Mouse (Mus musculus) brain, embryonic 14.5 days (tissue): ENCODE measurements at regions not wholly inside any gene's neighbourhood (a gene's known extent, or its start where the extent isn't known, plus 50 kb on each side); places are given as distances from the start of the nearest gene placed in this dataset.

Experiments used
- DNase-seq: peaks from one replicate; pipeline ENCODE4 v3.0.0-alpha.2; 2011; ENCODE audit warnings: low read depth
- CTCF ChIP-seq: fragments of 200-500 bp; IDR thresholded peaks from 2 replicates; pipeline ENCODE4 v1.5.1; 2012; ENCODE audit warnings: inconsistent platforms, mild to moderate bottlenecking, moderate library complexity, borderline replicate concordance; ENCODE audit not compliant: insufficient read depth, insufficient read length; ENCODE audit errors: extremely low read depth
- POLR2A ChIP-seq: fragments of 200-500 bp; IDR thresholded peaks from 2 replicates; pipeline ENCODE4 v1.6.1; 2012; ENCODE audit warnings: mild to moderate bottlenecking, inconsistent platforms, borderline replicate concordance; ENCODE audit not compliant: poor library complexity, insufficient read depth, insufficient read length, severe bottlenecking; ENCODE audit errors: extremely low read depth

DNA sequence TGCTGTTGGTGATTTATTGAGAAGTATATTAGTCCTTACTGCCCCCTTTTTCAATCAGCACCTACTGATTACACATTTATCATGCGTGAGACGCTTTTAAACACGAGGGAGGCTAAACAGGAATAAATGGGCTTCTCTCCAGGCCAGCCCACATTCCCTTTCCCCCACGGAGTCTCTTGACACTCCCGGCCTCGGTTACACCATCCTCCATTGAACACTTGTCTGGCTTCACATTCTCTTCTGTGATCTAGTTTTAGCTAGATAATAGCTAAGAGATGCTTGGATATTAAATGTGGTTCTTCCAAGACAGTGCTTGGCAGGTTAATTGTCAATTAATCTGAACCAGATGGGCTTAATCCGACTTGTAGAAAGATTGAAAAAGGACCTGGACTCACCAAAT, 189.4 kb downstream of the Slc30a10 start:
- no peak for TF ChIP-seq CTCF
- no peak for TF ChIP-seq POLR2A
- DNase-seq: no peak

DNA sequence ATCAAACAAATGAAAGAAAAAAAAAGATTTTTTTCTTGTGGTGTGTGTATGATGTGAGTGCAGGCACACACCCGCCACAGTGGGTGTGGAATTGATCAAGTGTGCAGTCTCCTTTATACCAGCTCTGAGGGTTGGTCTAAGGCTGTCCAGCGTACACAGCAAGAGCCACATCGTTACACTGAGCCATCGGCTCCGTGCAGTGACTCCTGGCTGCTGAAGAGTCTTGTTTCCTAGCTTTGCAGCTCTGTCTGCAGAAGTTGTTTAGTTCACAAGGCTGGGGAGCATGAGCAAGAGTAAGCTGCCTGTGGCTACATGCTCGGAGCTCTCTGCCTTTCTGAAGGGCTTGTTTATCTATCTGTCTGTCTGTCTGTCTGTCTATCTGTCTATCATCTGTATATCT, 193.5 kb downstream of the Slc30a10 start:
- TF ChIP-seq POLR2A (no peak), CTCF (no peak)

DNA sequence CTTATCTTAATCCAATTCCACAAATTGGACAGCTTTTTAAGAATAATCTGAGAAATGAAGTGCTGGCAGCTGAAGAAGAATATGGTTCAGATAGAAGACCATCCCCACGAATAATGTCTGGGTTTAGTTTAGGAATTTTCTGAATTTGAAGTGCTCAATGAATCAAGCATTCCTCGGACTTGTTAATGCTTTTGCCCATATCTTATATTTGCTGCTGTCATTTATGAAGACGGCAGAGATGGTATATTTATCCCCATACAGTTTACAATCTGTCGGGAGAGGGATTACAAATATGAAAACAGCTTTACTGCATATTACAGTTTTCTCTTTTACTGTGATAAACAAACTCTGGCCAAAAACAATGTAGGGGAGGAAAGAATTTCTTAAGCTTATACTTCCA, 194.3 kb downstream of the Slc30a10 start:
- DNase-seq: no peak
- TF ChIP-seq POLR2A (no peak), CTCF (no peak)

More for the DNA sequence above, 193.5 kb downstream of the Slc30a10 start:
- no peak for DNase-seq

DNA sequence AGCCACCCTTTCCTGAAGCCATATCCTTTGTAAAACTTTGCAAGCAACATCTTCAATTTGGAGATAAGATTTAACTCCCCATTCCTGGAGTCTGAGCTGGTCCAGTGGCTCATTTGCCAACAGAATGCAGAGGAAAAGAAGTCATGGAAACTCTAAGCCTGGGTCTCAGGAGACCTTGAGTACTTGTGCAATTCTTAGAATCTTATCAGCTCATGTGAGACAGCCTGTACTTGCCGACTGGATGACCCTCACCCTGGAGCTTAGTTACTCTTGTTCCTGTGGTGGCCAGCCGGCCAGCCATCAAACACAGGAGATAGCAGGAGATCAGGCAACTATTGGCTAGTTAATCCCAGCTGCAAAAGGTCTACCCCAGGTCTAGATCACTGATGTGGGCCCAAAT, 196.3 kb downstream of the Slc30a10 start:
- no peak for TF ChIP-seq CTCF
- TF ChIP-seq POLR2A: no peak
- DNase-seq: no peak

DNA sequence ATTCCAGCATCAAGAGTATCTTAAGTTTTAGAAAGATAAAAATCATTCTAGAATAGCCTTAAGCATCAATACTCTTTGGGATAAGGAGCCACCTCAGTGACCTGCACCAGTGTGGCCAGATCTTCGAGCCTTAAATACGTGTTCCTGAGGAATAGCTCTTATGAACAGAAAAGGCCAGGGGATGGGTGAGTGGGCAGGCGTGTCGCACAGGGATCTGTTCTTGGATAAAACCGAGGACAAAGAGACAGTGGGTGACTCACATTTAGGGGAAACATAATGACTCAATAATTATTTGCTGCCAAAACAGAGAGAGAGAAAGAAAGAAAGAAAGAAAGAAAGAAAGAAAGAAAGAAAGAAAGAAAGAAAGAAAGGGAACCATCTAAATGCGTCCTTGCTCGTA, 200.4 kb downstream of the Slc30a10 start:
- TF ChIP-seq CTCF: no peak
- no peak for TF ChIP-seq POLR2A

DNA sequence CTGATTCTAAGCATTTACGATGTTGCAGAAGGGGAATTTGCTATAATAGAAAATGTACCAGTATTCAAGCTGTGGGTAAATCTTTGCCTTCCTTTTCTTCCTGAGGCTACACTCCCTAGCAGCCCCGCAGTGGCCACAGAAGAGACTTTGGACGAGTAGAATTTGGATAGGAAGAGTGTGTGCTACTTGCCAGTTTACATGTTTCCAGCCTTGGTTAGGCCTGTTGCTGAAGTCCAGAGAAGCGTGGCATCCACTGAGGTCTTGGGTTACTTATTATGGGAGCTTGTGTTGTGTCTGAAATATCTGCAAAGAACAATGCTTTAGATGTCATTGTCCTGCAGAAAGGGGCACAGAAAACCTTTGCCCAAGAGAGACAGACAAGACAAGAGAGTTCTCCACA, 200.8 kb downstream of the Slc30a10 start:
- DNase-seq: no peak
- no peak for TF ChIP-seq POLR2A
- no peak for TF ChIP-seq CTCF

More for the DNA sequence above, 200.4 kb downstream of the Slc30a10 start:
- no peak for DNase-seq

DNA sequence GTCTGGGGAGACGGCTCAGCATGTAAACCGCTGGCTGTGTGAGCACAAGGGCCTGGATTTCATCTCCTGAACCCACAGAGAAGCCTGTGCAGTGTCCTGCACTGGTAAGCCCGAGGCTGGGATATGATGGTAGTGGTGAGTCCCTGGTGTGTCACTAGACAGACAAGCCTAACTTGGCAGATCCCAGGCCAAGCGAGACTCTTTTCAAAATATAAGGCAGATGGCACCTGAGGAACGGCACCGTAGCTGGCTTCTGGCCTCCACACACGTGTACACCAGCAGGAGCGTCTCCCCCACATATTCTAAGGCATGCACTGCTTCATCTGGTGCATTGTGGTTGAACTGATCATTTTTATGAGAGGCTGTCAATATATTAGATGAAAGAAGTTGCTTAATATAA, 202.6 kb downstream of the Slc30a10 start:
- no peak for DNase-seq
- TF ChIP-seq POLR2A: no peak
- TF ChIP-seq CTCF: no peak

DNA sequence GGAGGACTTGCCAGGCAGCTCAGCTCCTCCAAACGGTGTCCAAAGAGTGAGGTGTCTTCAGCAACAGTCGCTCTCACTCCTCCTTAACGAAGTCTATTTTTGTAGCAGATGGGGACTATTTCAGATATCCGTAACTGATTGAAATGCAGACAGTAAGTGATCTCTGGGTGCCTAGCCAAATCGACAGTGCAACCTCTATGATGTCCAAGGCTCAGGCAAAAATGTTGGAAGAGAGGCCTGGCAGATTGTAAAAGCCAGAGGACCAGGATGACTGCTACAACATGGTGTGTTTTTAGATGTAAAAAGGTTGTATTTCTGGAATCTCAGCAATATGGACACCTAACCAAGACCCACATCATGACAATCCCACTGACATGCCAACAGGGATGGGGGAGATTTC, 204.8 kb downstream of the Slc30a10 start:
- TF ChIP-seq CTCF: no peak
- TF ChIP-seq POLR2A: no peak
- no peak for DNase-seq

DNA sequence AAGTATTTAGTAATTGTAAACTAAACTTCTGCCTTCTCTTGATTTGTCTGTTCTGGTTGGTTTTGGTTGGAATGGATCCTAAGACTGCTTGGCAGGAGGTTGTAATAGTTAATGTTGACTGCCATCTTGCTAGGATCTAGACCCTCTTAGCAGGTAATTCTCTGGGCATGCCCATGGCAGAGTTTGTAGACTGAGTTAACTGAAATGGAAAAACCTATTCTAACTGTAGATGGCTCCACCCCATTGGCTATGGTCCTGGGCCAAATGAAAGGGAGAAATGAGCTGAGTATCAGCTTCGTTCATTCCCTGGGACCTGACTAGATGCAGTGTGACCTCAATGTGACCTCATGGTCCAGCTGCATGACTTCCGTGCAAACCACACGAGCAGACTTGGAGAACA, 207.7 kb downstream of the Slc30a10 start:
- DNase-seq: no peak
- no peak for TF ChIP-seq POLR2A
- no peak for TF ChIP-seq CTCF

DNA sequence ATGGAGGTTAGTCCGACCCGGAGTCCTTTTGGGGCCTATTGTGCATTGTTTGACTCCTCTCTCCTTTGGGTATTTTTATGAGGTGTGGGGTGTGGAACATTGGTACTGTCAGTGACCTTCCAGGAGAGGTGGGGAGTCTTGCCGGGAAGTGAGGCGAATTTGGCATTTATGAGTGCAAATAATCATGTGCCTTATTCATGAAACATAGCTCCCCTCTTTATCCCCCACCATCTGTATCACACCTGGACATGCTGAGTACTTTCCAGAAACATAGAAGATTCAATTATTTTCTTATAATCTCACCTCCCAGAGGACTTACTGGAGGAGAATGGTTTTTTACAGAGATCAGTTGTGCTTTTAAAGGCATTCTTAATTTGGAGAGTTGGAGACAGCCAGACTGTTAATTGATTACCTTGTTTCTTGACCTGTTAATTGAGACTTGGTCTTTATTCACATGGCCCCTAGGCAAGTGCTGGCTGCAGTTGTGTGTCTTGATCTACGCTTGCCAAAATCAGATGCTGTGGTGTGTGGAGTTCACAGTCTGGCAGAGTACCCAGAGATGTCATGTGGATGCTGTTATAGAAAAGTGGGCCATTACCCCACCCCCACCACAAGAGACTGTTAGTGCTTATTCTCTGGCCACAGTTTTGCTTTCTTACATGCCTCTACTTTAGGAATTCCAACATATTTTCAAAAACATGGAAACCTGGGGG, 215.5 kb downstream of the Slc30a10 start:
- peak; percentile 87 for DNase-seq
- TF ChIP-seq POLR2A (no peak), CTCF (no peak)

DNA sequence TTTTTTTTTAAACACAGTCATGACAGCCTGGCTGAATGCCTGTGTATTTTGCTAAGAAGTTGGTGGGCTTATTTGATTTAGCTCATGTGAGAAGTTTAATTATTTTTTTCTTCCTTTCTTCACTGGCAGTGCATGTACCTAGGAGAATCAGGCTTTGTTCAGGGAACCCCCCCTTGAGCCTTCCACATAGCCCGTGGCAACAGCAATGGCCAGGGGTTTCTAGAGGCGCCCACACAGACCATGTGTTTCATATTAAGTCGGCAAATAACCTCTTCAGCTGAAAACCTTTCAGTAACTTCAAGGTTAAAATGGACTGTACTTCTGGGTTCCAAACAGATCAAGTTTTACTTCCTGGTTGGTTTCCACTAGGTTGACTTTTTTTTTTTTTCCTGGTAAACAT, 218.3 kb downstream of the Slc30a10 start:
- DNase-seq: no peak

DNA sequence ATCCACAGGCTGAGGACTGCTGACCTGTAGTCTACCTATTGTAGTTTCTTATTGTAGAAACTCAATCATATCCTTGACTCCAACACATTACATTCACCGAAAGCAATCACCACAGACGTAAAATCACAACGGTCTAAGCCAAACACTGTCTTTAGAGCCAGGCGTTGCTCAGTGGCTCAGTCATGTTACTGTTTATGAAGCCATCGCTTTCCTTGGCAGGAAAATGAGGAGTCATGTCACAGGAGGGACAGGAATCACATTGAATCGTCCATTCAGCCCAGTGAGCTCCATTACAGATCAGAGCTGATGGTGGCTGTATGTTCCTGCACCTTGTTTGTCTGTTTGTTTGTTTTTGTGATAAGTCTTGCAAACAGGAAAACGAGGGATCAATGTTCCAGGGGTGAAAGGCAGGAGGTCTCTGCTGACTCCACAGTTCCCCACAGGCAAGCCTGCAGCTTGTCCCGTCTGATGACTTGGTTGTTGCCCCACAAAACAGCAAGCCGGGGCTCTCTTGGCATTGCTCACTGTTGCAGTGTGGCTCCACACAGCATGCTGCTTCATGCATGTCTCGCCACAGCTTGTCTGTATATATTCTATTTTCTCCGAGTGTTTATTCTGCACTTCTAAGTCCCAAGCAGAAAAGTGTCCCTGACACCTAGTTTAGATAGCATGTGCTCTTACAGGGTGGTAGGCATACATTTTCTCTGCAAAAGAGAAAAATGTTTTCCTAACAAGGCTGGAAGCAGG, 221.2 kb downstream of the Slc30a10 start:
- DNase-seq: no peak
- TF ChIP-seq CTCF (no peak), POLR2A (no peak)

More for the DNA sequence above, 218.3 kb downstream of the Slc30a10 start:
- no peak for TF ChIP-seq CTCF

DNA sequence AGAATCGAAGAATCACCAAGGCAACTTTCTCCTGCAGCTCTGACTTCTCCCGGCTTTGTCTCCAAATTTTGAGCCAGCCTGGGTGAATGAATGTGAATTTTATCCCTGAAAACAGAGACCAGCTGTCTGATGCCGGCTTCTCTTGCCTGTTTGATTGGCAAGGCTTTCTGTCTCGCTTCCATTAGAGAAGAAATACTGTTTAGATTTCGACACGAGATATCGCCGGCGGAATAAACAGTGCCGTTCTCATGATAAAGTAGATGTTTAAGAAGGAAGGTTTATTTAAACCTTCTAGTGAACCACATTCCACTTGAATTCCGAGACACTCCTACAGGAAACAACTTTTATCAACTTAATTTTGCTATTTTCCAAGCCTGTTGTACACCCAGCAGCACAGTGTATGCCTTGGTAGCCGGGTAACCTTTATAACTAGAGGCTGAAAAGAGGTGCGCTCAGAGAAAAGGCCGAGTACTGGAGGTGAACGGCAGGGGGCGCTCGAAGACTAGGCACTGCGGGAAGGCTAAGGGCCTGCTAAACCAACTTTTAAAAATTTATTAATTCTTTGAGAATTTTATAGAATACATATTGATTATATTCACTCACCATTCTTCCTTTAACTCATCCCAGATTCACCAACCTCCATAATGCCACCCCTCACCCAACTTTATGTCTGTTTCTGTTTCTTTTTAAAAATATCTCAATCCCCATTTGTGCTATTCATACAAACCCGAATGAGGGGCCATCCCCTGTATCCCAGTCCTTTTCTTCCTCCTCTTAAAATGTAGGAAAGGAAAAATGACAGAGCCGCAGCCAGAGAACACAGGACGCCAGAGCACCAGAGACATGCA, 227.2 kb downstream of the Slc30a10 start:
- peak; percentile 82 for DNase-seq
- TF ChIP-seq CTCF (peak; percentile 98), POLR2A (no peak)
